Mouse (Mus musculus): ENCODE results near the gene Mrpl44.

Mrpl44 gene

GRCm38 (mm10) chr1:79762282-79763250 lies 13.3 kb upstream of the Mrpl44 start:
- DNase-seq (ENCODE audit: low spot score in 2 of 2), result no peak

DNA sequence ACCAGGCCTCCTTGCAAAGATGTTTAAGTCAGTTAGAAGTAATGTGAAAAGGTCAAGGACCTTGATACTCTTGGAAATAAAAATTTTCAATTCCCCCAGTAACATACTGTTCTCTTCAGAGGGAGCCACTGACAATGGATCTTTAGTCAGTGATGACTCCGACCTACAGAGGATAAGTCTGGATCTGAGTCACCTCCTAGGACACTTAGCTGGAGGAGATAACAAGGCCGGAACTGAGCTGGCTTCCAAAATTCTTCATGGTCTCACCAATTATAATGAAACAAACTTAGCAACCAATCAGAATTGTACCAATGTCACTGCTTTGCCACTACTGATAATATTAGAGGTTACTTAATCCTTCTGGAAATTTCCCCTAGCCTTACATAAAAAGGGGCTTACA lies 11.8 kb upstream of the Mrpl44 start:
- no peak for DNase-seq (ENCODE audit: low spot score in 2 of 2)

DNA sequence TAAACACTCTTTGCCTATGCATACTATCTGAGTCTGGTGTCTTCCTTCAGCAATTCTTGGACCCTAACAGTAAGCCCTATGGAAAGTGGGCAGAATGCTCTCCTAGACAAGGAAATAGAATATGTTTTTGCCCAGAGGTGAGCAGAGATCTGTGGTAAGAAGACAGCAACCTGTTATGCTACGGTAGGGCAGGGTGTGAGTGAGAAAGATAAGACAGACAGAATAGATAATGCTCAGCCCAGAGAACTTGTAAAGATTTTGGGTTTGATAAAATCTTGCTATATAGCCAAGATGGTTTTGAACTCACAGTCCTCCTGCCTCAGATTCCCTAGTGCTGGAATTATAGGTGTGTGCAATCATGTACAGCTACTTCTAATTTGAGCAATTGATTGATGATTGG lies 11.3 kb upstream of the Mrpl44 start:
- DNase-seq (ENCODE audit: low spot score in 2 of 2), result no peak

DNA sequence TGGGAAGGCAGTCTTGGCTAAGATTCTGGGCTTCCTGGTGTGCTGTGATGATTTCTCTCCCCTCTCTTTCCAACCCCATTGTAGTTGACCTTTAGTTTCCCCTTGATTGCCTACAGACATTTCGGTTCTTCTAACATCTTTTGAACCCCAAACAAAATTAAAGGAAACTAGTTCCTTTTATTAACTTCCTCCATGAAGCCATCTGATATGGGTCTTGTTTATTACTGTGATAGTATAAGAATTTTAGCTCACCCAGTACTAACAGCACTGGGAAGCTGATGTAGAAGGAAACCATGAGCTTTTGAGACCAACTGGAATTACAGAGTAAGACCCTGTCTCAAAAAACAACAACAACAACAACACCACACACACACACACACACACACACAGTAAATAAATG lies 7.6 kb upstream of the Mrpl44 start:
- no peak for DNase-seq (ENCODE audit: low spot score in 2 of 2)

- DNase-seq (ENCODE audit: low spot score in 2 of 2), result no peak
Observed at GRCm38 (mm10) chr1:79774164-79774780, 1.5 kb upstream of the Mrpl44 start.

DNA sequence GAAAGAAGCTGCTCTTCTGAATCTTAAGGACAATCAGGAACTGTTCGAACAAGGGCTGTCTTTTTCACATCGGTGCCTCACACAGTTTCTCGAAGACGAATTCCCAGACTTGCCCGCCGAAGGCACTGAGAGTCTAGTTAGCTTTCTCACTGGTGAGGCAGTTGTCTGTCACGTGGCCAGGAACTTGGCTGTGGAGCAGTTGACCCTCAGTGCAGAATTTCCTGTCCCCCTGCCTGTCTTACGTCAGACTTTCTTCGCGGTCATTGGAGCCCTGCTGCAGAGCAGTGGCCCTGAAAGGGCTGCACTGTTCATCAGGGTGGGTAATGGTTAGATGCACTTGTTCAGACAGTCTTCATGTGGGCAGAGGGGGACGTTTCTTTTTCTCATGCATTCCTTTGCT lies 2.2 kb downstream of the Mrpl44 start:
- no peak for DNase-seq (ENCODE audit: low spot score in 2 of 2)

- DNase-seq (ENCODE audit: low spot score in 2 of 2), result no peak
Observed at GRCm38 (mm10) chr1:79782433-79782832, 6.6 kb downstream of the Mrpl44 start.

DNA sequence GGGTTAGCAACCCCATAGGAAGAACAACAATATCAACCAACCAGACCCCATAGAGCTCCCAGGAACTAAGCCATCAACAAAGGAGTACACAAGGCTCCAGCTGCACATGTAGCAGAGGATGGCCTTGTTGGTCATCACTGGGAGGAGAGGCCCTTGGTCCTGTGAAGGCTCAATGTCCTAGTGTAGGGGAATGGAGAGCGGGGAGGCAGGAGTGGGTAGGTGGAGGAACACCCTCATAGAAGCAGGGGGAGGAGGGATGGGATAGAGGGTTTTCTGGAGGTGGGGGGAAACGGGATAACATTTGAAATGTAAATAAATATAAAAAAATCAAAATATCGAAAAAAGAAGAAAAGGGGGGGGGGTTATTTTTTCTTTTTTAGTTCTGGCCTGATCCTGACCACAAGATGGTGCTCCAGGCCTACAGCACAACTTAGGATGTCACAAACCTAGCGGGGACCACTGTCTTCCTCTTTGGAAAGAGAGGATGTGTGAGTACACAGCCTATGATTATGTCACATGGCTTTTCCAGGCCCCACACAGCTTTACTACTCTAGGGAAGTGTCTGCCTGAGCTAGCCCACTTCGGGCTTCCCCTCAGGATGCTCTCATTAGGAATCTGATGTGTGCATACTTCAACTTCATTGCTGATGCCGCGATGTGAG lies 10.6 kb downstream of the Mrpl44 start:
- no peak for DNase-seq (ENCODE audit: low spot score in 2 of 2)

GRCm38 (mm10) chr1:79797084-79797483 lies 21.3 kb downstream of the Mrpl44 start:
- DNase-seq (ENCODE audit: low spot score in 2 of 2), result no peak

DNA sequence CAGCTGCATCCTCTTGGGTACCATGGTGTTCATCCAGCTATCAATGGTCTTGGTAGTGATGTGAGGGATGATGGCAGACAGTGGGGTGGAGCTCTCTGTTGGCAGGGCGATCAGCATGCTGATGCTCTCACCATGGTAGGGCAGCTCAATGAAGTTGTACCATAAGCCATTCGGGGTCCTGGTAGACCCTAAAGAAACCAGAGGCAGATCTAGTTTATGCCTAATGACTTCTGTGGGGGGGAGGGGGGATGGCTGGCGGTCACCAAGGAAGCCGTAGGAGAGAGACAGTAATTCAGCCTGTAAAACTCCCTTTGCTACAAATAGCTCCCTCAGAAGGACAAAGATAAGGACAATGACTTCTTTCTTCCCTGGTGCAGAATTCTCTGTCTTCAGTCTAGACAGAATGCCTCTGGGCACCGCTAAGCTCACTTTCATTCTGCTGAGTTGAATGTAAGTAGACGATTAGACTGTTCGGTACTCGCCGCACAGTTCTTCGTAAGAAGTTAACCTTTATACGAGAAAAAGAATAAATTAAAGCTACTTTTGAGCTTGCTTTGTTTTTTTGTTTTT lies 27.1 kb downstream of the Mrpl44 start:
- no peak for DNase-seq (ENCODE audit: low spot score in 2 of 2)

- DNase-seq (ENCODE audit: low spot score in 2 of 2), result no peak
Observed at GRCm38 (mm10) chr1:79803614-79804013, 27.8 kb downstream of the Mrpl44 start.

- no peak for DNase-seq (ENCODE audit: low spot score in 2 of 2)
Observed at GRCm38 (mm10) chr1:79806865-79807264, 31.0 kb downstream of the Mrpl44 start.

GRCm38 (mm10) chr1:79809447-79809846 lies 33.6 kb downstream of the Mrpl44 start:
- no peak for DNase-seq (ENCODE audit: low spot score in 2 of 2)

- DNase-seq (ENCODE audit: low spot score in 2 of 2), result no peak
Observed at GRCm38 (mm10) chr1:79815446-79815845, 39.6 kb downstream of the Mrpl44 start.

DNA sequence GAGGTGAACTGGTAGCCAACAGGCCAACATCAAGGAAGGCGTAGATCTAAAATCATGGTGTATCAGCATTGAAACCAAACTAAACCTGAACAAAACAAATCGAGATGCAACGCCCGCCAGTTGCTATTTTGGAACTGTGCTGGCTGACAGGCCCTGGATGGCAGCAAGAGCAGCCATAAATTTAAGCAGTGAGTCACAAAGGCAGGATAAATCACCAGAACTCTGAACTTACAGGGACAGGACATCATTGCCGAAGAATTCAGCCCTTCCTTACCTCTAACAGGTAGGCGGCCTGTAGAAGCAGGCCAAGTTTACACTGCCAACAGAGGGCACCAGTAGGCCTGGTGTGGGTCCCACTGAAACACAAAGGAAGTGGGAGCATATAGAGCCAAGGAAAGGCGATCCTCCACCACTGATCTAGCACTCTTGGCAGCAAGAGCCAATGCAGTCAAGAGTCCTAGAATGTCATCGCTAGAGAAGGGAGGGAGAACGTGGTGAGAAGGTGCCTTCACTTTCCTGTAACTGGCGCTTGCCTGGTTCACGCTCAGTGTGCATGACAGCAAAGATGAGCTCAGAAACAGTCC lies 43.6 kb downstream of the Mrpl44 start:
- DNase-seq (ENCODE audit: low spot score in 2 of 2), result no peak

DNA sequence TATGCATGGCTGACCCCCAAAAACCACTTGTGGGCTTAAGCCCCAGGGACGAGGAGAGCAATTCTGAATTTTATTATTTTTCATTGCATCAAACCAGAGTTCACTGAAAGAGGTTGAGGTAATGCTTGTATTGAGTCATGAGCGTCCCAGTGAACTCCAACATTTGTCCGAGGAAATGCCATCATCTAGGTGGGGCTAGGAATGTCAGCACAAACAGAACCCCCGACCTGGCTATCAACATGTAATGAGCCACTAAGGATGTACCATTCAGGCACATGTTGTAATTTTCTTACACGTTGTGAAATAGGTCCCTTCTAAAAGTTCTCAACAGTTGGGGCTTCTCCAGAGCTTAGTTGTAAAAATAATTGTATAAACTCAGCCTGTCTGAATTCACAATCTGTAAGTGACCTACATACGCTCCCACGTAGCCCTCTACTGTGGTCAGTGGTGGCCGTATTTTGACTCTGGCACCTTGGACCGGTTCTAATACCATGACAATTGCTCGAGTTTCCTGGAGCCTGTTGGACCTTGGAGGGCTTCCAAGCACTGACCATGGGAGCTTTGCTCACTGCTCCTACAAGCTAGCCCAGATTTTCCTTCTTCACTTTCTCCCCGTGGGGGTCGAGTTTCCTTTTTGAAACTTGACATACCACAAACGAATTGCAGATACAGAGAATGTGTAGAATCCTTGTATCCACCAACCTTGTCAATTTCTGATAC lies 47.1 kb downstream of the Mrpl44 start:
- DNase-seq (ENCODE audit: low spot score in 2 of 2), result peak; percentile 7 to 50

GRCm38 (mm10) chr1:79823951-79824633 lies 48.3 kb downstream of the Mrpl44 start:
- no peak for DNase-seq (ENCODE audit: low spot score in 2 of 2)
